Comparison of ENCODE assay signal across 14 mouse cellular contexts in the genomic region with DNA sequence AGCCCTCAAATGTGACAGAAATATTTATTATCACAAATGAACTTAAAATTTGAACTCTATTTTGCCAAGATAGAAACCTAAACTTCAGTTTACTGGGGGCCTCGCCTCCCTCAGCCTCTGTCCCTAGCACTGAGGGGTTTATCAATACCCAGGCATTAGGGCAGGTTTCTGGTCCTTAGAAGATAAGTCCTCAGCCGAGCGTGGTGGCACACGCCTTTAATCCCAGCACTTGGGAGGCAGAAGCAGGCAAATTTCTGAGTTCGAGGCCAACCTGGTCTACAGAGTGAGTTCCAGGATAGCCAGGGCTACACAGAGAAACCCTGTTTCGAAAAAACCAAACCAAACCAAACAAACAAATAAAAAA. TPM values are rescaled to one million over a fixed set of nuclear protein-coding genes. Genes with fewer than 3 reads are reported as not detected.
"Had no signal": no experiment of that assay in that cellular context is flagged by ENCODE, and none has a peak within 500 bp of the region (broad histone marks: within the 10 kb centered on the region; RNA-seq: fewer than 3 reads in every experiment).

No protein-coding gene starts in this region.

RNA-seq across cellular contexts. Expression of a gene that starts 11.5 kb away (rescaled TPM):
- total RNA-seq: midbrain, postnatal 0 days had no signal
- polyA plus RNA-seq: macrophage; midbrain, embryonic 14.5 days had no signal

RNA-seq across cellular contexts. Expression of a gene that starts 38.1 kb away (rescaled TPM):
- total RNA-seq: layer of hippocampus, postnatal 25 days; liver, adult 2 months; midbrain, postnatal 0 days had no signal
- polyA plus RNA-seq: kidney, adult 2 months; kidney, embryonic 14.5 days; kidney, postnatal 0 days; large intestine, adult 2 months; macrophage; midbrain, embryonic 11.5 days; midbrain, embryonic 14.5 days; midbrain, postnatal 0 days; neural tube, embryonic 11.5 days; neural tube, embryonic 14.5 days; small intestine, adult 2 months; urinary bladder, adult 2 months had no signal
